Mouse (Mus musculus): ENCODE measurements around the gene Gphb5.

GRCm38 (mm10) chr12:75453441-75453840, 36.9 kb upstream of the Gphb5 start:
- no peak for TF ChIP-seq POLR2A (IDR thresholded peaks at IDR 0.05; ENCODE audit: low read depth, low read length)
- no peak for TF ChIP-seq CTCF (IDR thresholded peaks at IDR 0.05; ENCODE audit: borderline replicate concordance, insufficient read depth, low read length)
